Mouse (Mus musculus) small intestine, adult 2 months (tissue): ENCODE results near the gene Pml. TPM values are rescaled to one million over a fixed set of nuclear protein-coding genes. Genes with fewer than 3 reads are reported as not detected.

Experiments
- H3K27ac ChIP-seq: fragments of 200-500 bp; 2 replicates; pipeline ENCODE4 v1.5.1; 2012; ENCODE audit warnings: low read depth, low read length, control low read depth, inconsistent platforms; ENCODE audit not compliant: insufficient read depth
- H3K27me3 ChIP-seq: fragments of 200-500 bp; 2 replicates; pipeline ENCODE4 v1.6.1; 2012; ENCODE audit warnings: mild to moderate bottlenecking, moderate library complexity, low read length, inconsistent platforms; ENCODE audit not compliant: control insufficient read depth, insufficient read depth
- H3K36me3 ChIP-seq: fragments of 200-500 bp; 2 replicates; pipeline ENCODE4 v1.6.1; 2012; ENCODE audit warnings: mild to moderate bottlenecking, low read length, control low read depth, inconsistent platforms; ENCODE audit not compliant: control insufficient read depth, insufficient read depth
- H3K4me1 ChIP-seq: fragments of 200-500 bp; 2 replicates; pipeline ENCODE4 v1.6.1; 2012; ENCODE audit warnings: low read length, inconsistent platforms, mixed read lengths; ENCODE audit not compliant: control insufficient read depth, insufficient read depth, insufficient read length
- H3K4me3 ChIP-seq: fragments of 200-500 bp; 2 replicates; pipeline ENCODE4 v1.5.1; 2012; ENCODE audit warnings: low read depth, mild to moderate bottlenecking, control low read depth, inconsistent platforms, low read length, moderate library complexity
- CTCF ChIP-seq: fragments of 200-500 bp; IDR thresholded peaks from 2 replicates; pipeline ENCODE4 v1.5.1; 2012; ENCODE audit warnings: low read depth, mild to moderate bottlenecking, control low read depth, inconsistent platforms, low read length, moderate library complexity, mixed read lengths; ENCODE audit not compliant: insufficient replicate concordance, insufficient read length; ENCODE audit errors: extremely low read depth
- POLR2A ChIP-seq: fragments of 200-500 bp; IDR thresholded peaks from 2 replicates; pipeline ENCODE4 v1.6.1; 2012; ENCODE audit warnings: low read depth, mild to moderate bottlenecking, control low read depth, inconsistent platforms, low read length, moderate library complexity
- WGBS: fragments of 180-500 bp; shearing (Covaris S2); methylation state at CpG from one replicate; pipeline ENCODE4 v1.1.7; 2018; 5-methylcytosine and 5-hydroxymethylcytosine counted together
- polyA plus RNA-seq: library from polyadenylated mRNA; depleted of rRNA; stranded (reverse); fragments of >200 nt; gene quantifications from 2 replicates; pipeline ENCODE4 v1.2.3, GENCODE M21; 2012

Gene Pml
- polyA plus RNA-seq, 1 experiment = 45.0 TPM

GRCm38 (mm10) chr9:58204448-58205000 lies 45.1 kb downstream of the Pml start:
- TF ChIP-seq CTCF (peak; percentile 98), POLR2A (no peak)
- peaks cover 40% of the 10 kb centered on the region for H3K27me3 ChIP-seq
- WGBS = 3% methylated on average over 18 of the region's 18 CpGs
- no peak overlapping the region for H3K27ac ChIP-seq
- H3K4me1 ChIP-seq = no peaks in the 10 kb centered on the region
- peak overlapping the region; percentile 66 for H3K4me3 ChIP-seq
- H3K36me3 ChIP-seq = no peaks in the 10 kb centered on the region

- WGBS = 6% methylated on average over 42 of the region's 42 CpGs
Observed at GRCm38 (mm10) chr9:58203516-58204447, 45.8 kb downstream of the Pml start, which contains the start of the genes Islr and Islr2. TSS of gene Islr (minus strand) at chr9:58204306. TSS of gene Islr2 (minus strand) at chr9:58204319.

GRCm38 (mm10) chr9:58202676-58203453 lies 46.7 kb downstream of the Pml start:
- Histone ChIP-seq H3K27me3 (peaks cover 56% of the 10 kb centered on the region), H3K4me3 (no peak overlapping the region), H3K4me1 (0 out of 2 replicates have a peak, but pooled peaks cover under 1% of the 10 kb centered on the region), H3K36me3 (no peaks in the 10 kb centered on the region), H3K27ac (no peak overlapping the region)
- WGBS = 9% methylated on average over 14 of the region's 14 CpGs
- TF ChIP-seq CTCF = no peak

More at GRCm38 (mm10) chr9:58203516-58204447, 45.8 kb downstream of the Pml start, which contains the start of the genes Islr and Islr2:
- Histone ChIP-seq H3K4me1 (no peaks in the 10 kb centered on the region), H3K36me3 (no peaks in the 10 kb centered on the region), H3K4me3 (peak within 1 kb of the TSS; percentile 66), H3K27ac (no peak within 1 kb of the TSS), H3K27me3 (peaks cover 46% of the 10 kb centered on the region)
- peak; percentile 7; the same call in 1 of the 2 replicates for TF ChIP-seq POLR2A
- peak; percentile 43; the same call in 1 of the 2 replicates for TF ChIP-seq CTCF

- Histone ChIP-seq H3K27me3 (peaks cover 64% of the 10 kb centered on the region), H3K4me3 (no peak overlapping the region)
- no peak for TF ChIP-seq POLR2A
- TF ChIP-seq CTCF = no peak
Observed at GRCm38 (mm10) chr9:58201861-58202549, 47.6 kb downstream of the Pml start.

GRCm38 (mm10) chr9:58201091-58201842 lies 48.3 kb downstream of the Pml start:
- no peak overlapping the region for H3K4me3 ChIP-seq
- no peaks in the 10 kb centered on the region for H3K36me3 ChIP-seq
- H3K27me3 ChIP-seq = peaks cover 71% of the 10 kb centered on the region
- TF ChIP-seq CTCF (no peak), POLR2A (no peak)
- H3K4me1 ChIP-seq = peaks cover 5% of the 10 kb centered on the region; the same call in 1 of the 2 replicates
- WGBS = 4% methylated on average over 24 of the region's 24 CpGs
- H3K27ac ChIP-seq = no peak overlapping the region

More at GRCm38 (mm10) chr9:58201861-58202549, 47.6 kb downstream of the Pml start:
- no peaks in the 10 kb centered on the region for H3K36me3 ChIP-seq
- peaks cover 5% of the 10 kb centered on the region; the same call in 1 of the 2 replicates for H3K4me1 ChIP-seq
- H3K27ac ChIP-seq = no peak overlapping the region
- 4% methylated on average over 37 of the region's 37 CpGs for WGBS

- no peak overlapping the region for H3K27ac ChIP-seq
- 16% methylated on average over 11 of the region's 11 CpGs for WGBS
- peaks cover 79% of the 10 kb centered on the region for H3K27me3 ChIP-seq
Observed at GRCm38 (mm10) chr9:58200270-58201090, 49.1 kb downstream of the Pml start.

More at GRCm38 (mm10) chr9:58200270-58201090, 49.1 kb downstream of the Pml start:
- Histone ChIP-seq H3K4me1 (peaks cover 5% of the 10 kb centered on the region; the same call in 1 of the 2 replicates), H3K4me3 (no peak overlapping the region), H3K36me3 (no peaks in the 10 kb centered on the region)
- TF ChIP-seq CTCF = no peak
- no peak for TF ChIP-seq POLR2A
